Mouse (Mus musculus) olfactory bulb, adult 2 months (tissue): Measurements from ENCODE around the gene Cbarp. TPM values are rescaled to one million over a fixed set of nuclear protein-coding genes. Genes with fewer than 3 reads are reported as not detected.

ENCODE experiments used
- H3K27ac ChIP-seq: fragments of 200-500 bp; 2 replicates; pipeline ENCODE4 v1.5.1; 2012; ENCODE audit warnings: low read depth, low read length; ENCODE audit not compliant: insufficient read depth
- H3K4me1 ChIP-seq: fragments of 200-500 bp; 2 replicates; pipeline ENCODE4 v1.6.1; 2012; ENCODE audit warnings: low read length; ENCODE audit not compliant: control insufficient read depth, insufficient read depth
- H3K4me3 ChIP-seq: fragments of 200-500 bp; 2 replicates; pipeline ENCODE4 v1.5.1; 2012; ENCODE audit warnings: mild to moderate bottlenecking, low read depth, low read length, moderate library complexity; ENCODE audit not compliant: insufficient read depth
- CTCF ChIP-seq: fragments of 200-500 bp; IDR thresholded peaks from 2 replicates; pipeline ENCODE4 v1.5.1; 2012; ENCODE audit warnings: low read depth, mild to moderate bottlenecking, low read length, moderate library complexity; ENCODE audit not compliant: insufficient read depth
- POLR2A ChIP-seq: fragments of 200-500 bp; IDR thresholded peaks from 2 replicates; pipeline ENCODE4 v1.6.1; 2012; ENCODE audit warnings: mild to moderate bottlenecking, low read depth, low read length, moderate library complexity; ENCODE audit not compliant: insufficient read depth
- whole genome bisulfite sequencing: fragments of 180-500 bp; shearing (Covaris S2); methylation state at CpG from one replicate; pipeline ENCODE4 v1.1.7; 2018; 5-methylcytosine and 5-hydroxymethylcytosine counted together
- polyA plus RNA-seq: library from polyadenylated mRNA; stranded (reverse); fragments of >200 nt; gene quantifications from 2 replicates; pipeline ENCODE4 v1.2.4, GENCODE M21; 2012; ENCODE audit warnings: low replicate concordance; ENCODE audit not compliant: missing spikeins, insufficient read depth, insufficient read length

Gene Cbarp
- polyA plus RNA-seq, 1 experiment: not detected

GRCm38 (mm10) chr10:80179068-80180051 lies 38.7 kb upstream of the Cbarp start, which contains the start of gene Efna2:
TSS of gene Efna2 (plus strand) at chr10:80179482.
- Histone ChIP-seq H3K4me1 (peaks cover 21% of the 10 kb centered on the region), H3K27ac (peak within 1 kb of the TSS; percentile 58), H3K4me3 (peak within 1 kb of the TSS; percentile 90)
- WGBS: 6% methylated on average over 96 of the region's 106 CpGs
- TF ChIP-seq CTCF (no peak), POLR2A (peak; percentile 66)

GRCm38 (mm10) chr10:80177441-80178279 lies 37.0 kb upstream of the Cbarp start:
- Histone ChIP-seq H3K4me3 (no peak overlapping the region), H3K4me1 (peaks cover 23% of the 10 kb centered on the region), H3K27ac (no peak overlapping the region)
- no peak for TF ChIP-seq POLR2A
- TF ChIP-seq CTCF: no peak
- 83% methylated on average over 7 of the region's 7 CpGs for WGBS

GRCm38 (mm10) chr10:80176270-80176834 lies 35.7 kb upstream of the Cbarp start:
- Histone ChIP-seq H3K4me3 (no peak overlapping the region), H3K4me1 (peaks cover 30% of the 10 kb centered on the region), H3K27ac (no peak overlapping the region)
- 71% methylated on average over 5 of the region's 5 CpGs for WGBS
- TF ChIP-seq CTCF (no peak), POLR2A (no peak)

GRCm38 (mm10) chr10:80175536-80176269 lies 35.1 kb upstream of the Cbarp start:
- TF ChIP-seq CTCF (no peak), POLR2A (no peak)
- no peak overlapping the region for H3K4me3 ChIP-seq
- 21% methylated on average over 4 of the region's 4 CpGs for WGBS
- H3K4me1 ChIP-seq: peaks cover 26% of the 10 kb centered on the region
- H3K27ac ChIP-seq: no peak overlapping the region

GRCm38 (mm10) chr10:80174705-80175104 lies 34.1 kb upstream of the Cbarp start:
- WGBS: 61% methylated on average over 2 of the region's 2 CpGs
- Histone ChIP-seq H3K4me1 (peaks cover 29% of the 10 kb centered on the region), H3K4me3 (no peak overlapping the region), H3K27ac (no peak overlapping the region)
- TF ChIP-seq POLR2A: no peak
- no peak for TF ChIP-seq CTCF

- WGBS: 85% methylated on average over 10 of the region's 10 CpGs
These were observed 33.5 kb upstream of the Cbarp start for GRCm38 (mm10) chr10:80173955-80174640.

GRCm38 (mm10) chr10:80173358-80173757 lies 32.7 kb upstream of the Cbarp start:
- peaks cover 29% of the 10 kb centered on the region for H3K4me1 ChIP-seq
- H3K4me3 ChIP-seq: peak overlapping the region; percentile 55
- TF ChIP-seq POLR2A: no peak
- TF ChIP-seq CTCF: no peak
- 4% methylated on average over 11 of the region's 11 CpGs for WGBS
- H3K27ac ChIP-seq: no peak overlapping the region

More at GRCm38 (mm10) chr10:80173955-80174640, 33.5 kb upstream of the Cbarp start:
- no peak overlapping the region for H3K4me3 ChIP-seq
- H3K4me1 ChIP-seq: peaks cover 31% of the 10 kb centered on the region
- H3K27ac ChIP-seq: no peak overlapping the region
- TF ChIP-seq POLR2A: no peak
- no peak for TF ChIP-seq CTCF
